Mouse (Mus musculus): ENCODE data around the gene Fat3.

Gene Fat3

GRCm38 (mm10) chr9:16501186-16501711, at the start of gene Fat3:
Gene Fat3 (minus strand): TSS chr9:16501285.
- no peak for DNase-seq (ENCODE audit: low spot score)

DNA sequence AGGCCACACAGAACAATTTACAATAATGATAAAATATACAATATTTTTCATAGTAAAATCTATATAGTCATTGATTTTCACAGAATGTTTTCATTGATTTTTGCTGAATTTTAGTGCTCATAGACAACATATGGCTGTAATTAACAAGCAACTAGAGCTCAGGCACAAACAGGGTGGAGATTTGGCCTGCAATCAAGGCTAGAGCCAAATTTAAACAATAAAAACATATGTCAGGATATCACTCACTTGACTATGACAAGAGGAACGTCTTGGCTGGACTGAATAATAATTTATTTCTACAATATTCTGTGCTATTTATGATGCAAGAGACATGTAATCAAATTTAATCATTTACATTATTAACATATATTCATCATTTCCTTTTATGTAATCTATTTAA, 31.8 kb upstream of the Fat3 start:
- DNase-seq (ENCODE audit: low spot score) = no peak

DNA sequence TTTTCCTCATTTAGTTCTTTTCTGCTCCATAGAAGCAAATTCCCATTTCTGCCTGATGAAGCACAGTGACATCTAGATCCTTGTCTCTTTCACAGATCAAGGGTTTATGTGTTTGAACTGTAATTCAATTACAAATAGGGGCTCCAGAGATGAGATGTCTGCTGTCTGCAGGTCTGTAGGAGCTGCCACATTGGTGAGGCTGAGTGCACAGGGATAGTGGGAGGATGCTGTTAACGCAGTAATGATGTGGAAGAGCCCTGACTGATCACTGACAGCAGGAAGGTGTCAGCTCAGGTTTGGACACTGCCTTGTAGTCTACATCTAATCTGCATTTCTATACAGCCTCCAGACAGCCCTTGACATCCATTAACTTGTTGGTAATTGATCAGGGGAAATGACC, 16.5 kb upstream of the Fat3 start:
- DNase-seq (ENCODE audit: low spot score) = no peak

DNA sequence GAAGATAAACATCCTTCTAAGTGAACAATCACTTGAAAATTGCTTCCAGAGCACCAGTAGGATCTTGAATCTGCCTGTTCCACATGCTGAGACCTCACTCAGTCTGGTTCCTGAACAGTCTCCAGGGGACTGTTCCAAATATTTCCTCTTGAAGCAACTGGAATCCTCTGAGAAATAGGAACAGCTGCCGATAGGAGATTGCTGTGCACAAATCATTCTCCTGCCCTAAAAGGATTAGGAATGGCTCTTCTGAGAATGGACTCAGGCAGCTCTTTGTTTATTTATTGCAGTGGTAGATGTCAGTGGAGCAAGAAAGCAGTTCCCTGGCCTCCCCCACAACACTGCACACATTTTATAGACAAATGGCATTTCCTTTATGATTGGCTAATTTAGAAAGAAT, 10.9 kb upstream of the Fat3 start:
- DNase-seq (ENCODE audit: low spot score) = no peak

- no peak for DNase-seq (ENCODE audit: low spot score)
These were observed 2.7 kb upstream of the Fat3 start for GRCm38 (mm10) chr9:16503776-16504175.

- DNase-seq (ENCODE audit: low spot score) = no peak
These were observed 1.7 kb upstream of the Fat3 start for GRCm38 (mm10) chr9:16502673-16503343.

GRCm38 (mm10) chr9:16501990-16502672, 1.0 kb upstream of the Fat3 start:
- DNase-seq (ENCODE audit: low spot score) = no peak

- DNase-seq (ENCODE audit: low spot score) = no peak
These were observed 501 bp downstream of the Fat3 start for GRCm38 (mm10) chr9:16500382-16501185.

- DNase-seq (ENCODE audit: low spot score) = no peak
These were observed 1.3 kb downstream of the Fat3 start for GRCm38 (mm10) chr9:16499621-16500381.

GRCm38 (mm10) chr9:16498876-16499275, 2.2 kb downstream of the Fat3 start:
- no peak for DNase-seq (ENCODE audit: low spot score)

- no peak for DNase-seq (ENCODE audit: low spot score)
These were observed 3.7 kb downstream of the Fat3 start for GRCm38 (mm10) chr9:16497361-16497760.

GRCm38 (mm10) chr9:16496331-16496730, 4.8 kb downstream of the Fat3 start:
- DNase-seq (ENCODE audit: low spot score) = no peak

DNA sequence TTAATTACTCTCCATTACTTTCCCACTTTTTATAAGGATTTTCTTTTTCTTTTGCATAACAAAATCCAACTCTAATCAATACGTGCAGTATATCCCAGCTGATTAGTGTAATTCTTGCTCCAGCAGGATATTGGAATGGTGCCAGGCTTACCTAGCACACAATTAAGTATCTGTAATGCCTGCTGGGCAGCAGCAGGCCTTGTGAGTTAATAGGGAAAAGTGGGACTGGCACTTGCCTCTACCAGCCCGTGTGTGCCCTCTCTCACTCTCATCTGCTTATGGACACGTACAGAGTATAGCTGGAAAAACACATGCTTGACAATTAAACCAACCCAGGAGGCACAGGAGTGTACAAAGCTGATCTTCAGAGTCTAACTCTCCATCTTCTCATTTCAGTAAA, 11.4 kb downstream of the Fat3 start:
- no peak for DNase-seq (ENCODE audit: low spot score)

DNA sequence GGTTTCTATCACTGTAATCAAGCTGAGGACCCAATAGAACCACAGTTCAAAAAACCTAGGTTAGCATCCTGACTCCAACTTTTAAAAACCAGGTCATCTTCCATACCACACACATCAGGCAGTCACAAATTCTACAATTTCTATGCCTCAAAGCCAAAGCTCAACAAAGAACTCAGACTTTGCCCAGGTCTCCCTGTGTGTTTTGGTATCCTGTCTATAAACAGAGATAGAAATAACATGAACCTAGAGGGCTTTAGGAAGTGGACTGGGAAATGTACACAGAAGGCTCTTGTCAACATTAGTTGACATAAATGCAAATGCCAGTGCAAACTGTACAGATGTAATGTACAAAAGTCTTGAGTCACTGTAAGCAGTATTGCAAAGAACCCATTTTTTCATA, 13.5 kb downstream of the Fat3 start:
- DNase-seq (ENCODE audit: low spot score) = no peak

- DNase-seq (ENCODE audit: low spot score) = no peak
These were observed 14.9 kb downstream of the Fat3 start for GRCm38 (mm10) chr9:16486229-16486628.

DNA sequence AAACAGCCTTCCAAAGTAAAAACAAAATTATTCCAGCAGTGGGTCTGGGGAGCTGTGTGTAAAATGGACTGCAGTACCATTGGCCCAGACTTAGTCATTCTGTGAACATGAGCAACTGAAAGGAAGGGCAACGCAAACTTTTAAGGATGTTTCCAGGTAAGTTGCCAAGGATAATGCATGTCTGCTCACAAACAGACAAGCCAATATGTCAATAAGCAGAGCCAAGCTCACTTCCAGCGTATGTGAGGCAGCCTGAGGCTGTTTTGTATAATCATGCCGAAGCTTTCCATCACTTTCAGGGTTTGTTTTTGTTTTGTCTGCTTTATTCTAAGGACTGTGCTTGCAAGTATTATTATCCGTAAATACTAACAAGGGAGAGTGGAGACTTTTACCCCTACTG, 15.9 kb downstream of the Fat3 start:
- DNase-seq (ENCODE audit: low spot score) = no peak

DNA sequence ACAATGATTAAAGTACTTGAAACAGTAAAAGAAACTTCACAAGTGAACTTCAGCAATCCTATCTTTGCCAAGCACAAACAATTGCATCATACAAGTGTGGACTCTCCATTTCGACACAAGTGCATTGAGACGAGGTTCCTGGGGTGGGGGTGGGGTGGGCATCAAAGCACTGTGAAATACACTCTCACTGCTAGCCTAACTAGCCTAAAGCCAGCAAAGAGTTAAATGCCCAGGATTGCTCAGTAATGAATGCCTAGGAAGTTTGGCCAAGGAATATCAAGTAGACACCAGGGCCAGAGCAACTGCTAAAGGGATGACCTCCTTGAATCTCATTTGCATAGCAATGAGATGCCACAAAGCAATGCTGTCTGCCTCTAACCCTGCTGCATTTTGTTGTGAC, 16.3 kb downstream of the Fat3 start:
- no peak for DNase-seq (ENCODE audit: low spot score)

GRCm38 (mm10) chr9:16461491-16461890, 39.6 kb downstream of the Fat3 start:
- no peak for DNase-seq (ENCODE audit: low spot score)

GRCm38 (mm10) chr9:16460591-16460990, 40.5 kb downstream of the Fat3 start:
- no peak for DNase-seq (ENCODE audit: low spot score)

DNA sequence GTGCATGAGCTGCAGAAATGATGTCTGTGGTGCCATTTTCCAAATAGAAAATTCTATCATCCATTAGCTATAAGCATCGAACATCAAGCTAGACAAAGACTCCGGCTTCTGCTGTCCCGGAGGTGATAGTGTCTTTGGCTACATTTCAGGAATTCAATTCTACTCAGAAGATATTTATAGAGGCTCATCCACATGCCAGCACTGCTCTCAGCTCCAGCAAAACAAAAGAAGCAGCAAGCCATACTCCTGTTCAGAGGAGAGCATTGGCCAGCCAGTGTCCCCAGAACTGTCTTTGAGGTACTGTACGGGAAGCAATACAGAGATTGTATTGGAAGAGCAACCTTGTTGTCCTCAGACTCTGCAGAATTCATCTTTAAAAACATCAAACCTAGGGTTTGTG, 59.2 kb downstream of the Fat3 start:
- DNase-seq (ENCODE audit: low spot score) = no peak

DNA sequence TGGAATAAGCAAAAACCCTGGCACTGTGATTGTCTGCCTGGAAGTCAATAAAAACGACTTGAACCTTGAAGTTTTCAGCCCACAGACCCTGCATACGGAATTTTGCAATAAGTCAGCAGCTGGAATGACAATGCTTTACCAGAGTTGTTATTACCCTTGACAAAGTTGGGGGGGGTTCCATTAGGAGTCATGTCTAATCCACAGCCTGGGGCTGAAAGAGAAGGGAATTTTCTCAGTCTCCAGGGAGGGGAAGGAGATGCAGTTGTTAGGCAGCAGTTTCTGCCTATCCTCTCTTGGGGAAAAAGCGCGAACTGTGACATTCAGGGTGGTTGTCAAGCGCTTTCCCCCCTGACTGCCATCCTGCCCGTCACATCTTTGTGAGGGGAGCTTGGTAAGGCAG, 60.4 kb downstream of the Fat3 start:
- DNase-seq (ENCODE audit: low spot score) = no peak

GRCm38 (mm10) chr9:16439941-16440340, 61.1 kb downstream of the Fat3 start:
- no peak for DNase-seq (ENCODE audit: low spot score)

Data from c-Kit-positive CD71-positive TER-119-positive erythroid progenitor cells, embryonic 14.5 days (primary cell).